Mouse (Mus musculus) retina, adult 2 months (tissue): ENCODE results near the gene Eif2b2.

Source experiments
- DNase-seq: peaks from one replicate; pipeline ENCODE4 v3.0.0-alpha.2; 2012; ENCODE audit warnings: low read depth, low spot score

Eif2b2 gene

DNA sequence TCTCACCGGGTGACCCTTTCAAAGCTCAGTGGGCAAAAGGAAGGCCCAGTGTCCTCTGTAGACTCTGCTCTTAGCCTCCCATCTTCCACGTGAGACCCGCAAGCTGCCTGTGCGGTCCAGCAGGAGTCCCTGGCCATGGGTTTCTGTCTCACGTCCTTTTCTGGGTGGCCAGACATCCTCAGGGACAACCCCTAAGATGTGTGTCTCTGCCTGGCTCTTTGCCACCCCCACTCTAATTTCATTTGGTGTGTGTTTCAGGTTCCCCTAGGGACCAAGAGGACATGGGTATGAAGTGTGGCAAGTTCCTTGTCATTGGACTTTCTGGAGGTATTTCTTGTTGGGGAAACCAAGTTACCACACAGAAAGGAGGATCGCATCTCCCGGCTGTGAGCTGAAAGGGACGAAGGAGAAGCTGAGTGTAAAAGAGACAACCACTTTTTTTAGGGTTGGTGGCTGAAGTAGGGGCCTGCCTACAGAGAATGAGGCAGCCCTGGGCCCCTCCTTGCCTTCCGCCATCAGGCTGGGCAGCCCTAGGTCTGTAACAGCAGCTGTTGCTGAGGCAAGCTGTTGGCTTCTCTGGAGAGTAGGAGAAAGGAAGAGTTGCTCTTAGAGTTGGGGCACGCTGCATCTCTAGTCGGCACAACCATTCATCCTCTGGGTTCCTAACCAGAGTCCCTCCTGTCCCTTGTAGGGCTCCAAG lies 25.2 kb upstream of the Eif2b2 start:
- no peak for DNase-seq

DNA sequence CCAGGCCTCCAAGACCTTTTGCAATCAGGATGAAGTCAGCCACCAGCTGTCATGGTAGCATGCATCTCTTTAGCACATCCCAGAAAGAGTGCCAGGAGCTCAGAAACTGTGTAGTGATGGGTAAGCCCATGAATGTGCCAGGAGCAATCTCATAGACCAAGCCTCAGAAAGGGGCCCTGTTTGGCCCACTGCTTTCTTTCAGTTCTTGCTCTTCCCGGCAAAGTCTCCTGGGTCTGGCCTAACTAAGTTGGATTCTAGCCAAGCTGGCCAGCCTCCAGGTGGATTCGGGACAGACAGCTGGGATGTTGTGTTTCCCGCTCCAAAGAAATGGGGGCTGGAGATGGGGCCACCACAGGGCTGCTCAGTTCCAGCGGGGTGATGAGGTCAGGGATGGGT lies 24.7 kb upstream of the Eif2b2 start:
- DNase-seq, result no peak

DNA sequence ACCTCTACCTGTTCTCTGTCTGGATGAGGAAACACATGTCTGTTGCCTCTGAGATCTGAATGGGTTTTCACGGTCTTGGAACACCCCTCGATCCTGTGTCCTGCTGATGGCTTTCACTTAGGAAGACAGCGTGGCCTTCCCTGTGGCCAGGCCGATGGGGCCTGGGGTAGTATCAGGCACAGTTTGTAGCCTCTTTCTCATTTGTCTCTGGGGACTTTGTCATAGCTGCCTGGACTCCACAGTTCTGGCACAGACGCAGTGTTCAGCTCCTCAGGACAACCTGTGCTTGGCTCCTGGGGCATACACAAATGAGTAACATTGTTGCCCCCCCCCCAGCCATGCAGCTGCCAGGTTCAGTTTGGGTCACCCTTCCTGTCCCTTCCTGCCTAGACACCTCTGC lies 24.2 kb upstream of the Eif2b2 start:
- DNase-seq, result no peak

DNA sequence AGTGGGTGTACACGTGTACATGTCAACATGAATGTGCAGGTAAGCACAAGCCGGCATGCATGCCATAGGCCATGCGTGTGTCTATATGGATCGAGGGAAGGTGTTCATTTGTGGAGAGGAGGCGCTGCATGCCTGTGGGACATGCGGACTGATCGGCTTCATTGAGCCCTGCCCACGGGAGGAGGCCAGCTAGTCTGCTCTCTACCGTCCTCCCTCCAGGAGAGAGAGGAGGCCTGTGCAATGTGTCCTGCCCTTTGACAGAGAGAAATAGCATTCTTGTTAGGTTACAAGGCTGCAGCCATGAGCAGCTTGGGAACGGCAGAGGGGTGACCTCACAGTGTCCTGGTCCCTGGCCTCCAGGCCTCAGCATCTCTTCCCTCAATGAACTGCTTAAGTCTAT lies 23.1 kb upstream of the Eif2b2 start:
- DNase-seq, result no peak

DNA sequence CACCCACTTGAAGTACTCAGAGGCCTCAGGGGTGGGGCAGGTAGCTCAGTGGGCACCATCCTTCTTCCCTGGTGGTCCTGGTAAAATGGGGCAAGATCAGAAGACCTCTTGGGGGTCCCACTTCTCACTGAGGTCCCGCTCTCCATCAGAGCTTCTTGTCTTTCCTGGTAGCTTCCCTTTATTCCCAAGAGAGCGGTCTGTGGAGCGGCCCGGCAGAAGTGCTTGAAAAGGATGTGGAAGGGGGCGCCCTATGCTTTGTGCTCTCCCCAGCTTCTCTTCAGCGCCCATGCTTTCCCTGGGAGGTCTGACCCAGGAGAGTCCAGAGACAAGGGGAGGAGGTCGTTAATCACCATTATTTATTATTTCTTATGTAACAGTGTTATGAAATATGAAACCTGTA lies 21.9 kb upstream of the Eif2b2 start:
- DNase-seq, result no peak

DNA sequence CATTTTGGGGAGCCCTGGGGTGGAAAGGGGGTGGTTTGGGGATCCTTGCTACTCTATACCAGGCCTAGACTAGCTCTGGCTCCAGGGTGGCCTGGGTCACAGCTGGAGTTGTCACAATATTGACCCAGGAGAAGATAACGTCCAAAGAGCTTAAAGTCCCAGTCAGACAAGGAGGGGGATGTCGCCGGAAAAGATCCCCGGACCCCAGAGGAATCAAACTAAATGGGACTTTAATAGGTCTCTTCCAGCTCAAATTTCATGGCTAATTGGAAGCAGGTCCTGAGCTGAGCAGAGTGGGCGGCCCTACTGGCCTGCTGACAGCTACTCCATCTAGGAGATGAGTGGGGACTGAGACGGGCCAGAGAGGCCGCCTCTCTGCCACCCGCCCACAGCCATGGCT lies 21.3 kb upstream of the Eif2b2 start:
- no peak for DNase-seq

DNA sequence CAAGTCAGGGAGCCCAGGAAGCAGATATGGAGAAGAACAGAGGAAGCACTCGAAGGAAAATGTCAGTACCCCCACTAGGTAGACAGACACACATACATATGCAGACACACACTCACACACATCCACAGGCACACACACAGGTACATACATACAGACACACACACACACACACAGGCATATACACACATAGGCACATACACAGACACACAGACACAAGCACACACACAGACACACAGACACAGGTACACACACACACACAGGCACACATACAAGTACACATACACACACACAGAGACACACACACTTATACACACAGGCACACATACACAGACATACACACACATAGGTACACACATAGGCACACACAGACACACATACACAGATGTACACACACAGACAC lies 19.3 kb upstream of the Eif2b2 start:
- DNase-seq, result no peak

DNA sequence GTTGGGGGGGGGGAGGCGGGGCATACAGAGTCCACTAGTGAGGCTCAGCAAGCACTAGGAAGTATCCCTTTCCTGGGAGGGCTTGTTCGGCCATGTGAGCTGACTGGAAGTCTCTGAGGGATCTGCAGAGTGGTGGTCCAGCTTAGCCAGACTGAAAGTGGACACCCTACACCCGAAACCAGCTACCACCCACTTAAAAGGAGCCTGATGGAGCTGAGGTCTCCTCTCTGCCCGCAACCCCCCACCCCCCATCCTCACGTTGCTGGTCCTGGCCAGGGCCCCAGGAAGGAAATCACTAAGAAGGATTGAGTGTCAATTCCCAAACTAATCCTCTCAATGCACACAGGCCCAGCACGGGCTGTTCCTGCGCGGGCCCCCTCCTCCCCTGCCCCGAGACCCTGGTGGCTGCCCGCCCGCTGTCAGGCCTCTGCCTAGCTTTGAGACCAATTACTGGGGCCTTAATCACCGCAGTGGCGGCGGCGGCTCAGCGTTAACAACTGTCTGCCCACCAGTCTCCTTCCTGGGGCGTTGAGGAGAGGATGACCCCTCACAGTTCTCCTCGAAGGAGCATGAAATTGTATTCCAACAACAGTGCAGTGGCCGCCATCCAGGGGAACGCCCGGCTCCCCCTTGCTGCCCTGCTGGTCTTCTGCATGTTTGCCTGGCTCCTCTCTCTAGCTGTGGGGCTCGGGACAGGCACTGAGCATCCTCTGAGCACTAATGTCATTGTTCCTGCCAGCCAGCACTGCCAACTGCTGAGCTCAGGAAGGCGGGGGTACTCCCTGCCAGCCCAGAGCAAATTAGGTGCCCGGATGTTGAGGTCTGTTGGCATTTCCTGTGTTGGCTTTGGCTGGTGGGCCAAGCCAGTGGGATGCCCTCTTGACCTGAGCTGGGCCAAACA lies 18.1 kb upstream of the Eif2b2 start:
- DNase-seq, result no peak

DNA sequence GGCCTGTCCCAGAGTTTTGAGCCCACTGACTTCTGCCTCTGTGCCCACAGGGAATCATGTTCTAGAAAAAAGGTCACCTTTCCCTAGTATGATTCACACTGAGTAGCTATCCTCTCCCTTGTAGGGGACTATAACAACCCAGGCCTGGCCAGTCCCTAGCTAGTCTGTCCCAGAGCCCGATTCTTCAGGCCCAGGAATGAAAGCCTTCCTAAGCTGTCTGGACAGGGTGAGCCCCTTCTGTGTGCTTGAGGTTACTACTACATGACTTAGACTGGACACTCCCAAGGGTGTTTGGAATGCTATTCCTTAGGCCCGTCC lies 17.5 kb upstream of the Eif2b2 start:
- DNase-seq, result no peak

DNA sequence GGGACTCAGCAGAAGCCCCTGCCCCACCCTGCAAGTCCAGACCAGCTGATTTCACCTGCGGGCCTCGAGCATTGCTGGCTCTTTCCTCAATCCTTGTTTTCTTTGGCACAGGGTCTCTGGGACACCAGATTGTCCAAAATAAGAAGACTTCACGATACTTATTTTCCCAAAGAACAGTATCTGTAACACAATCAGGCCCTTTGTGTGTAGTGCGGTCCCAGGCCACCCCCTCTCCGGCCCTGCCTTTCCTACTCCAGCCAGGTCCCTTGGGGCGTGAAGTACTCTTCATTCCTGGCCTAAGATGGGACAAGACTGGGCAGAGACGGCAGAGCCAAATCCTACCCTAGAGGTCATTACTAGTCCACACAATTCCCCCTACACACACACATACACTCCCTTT lies 17.1 kb upstream of the Eif2b2 start:
- DNase-seq, result no peak

DNA sequence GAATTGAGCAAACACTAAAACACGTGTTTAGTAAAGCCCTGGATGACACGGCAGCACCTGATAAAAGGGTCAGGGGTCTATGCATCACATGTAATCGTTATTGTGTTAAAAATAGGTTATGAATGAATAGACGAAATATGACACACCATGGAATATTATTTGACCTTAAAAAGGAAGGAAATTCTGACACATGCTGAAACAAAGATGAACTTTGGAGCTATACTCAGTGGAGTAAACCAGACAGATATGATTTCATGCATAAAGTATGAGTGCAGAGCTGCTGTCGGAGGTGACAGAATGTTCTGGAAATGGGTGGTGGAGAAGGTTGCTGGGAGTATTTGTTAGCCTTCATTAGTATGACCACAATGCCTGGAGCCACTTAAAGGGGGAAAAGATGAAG lies 15.6 kb upstream of the Eif2b2 start:
- DNase-seq, result no peak

DNA sequence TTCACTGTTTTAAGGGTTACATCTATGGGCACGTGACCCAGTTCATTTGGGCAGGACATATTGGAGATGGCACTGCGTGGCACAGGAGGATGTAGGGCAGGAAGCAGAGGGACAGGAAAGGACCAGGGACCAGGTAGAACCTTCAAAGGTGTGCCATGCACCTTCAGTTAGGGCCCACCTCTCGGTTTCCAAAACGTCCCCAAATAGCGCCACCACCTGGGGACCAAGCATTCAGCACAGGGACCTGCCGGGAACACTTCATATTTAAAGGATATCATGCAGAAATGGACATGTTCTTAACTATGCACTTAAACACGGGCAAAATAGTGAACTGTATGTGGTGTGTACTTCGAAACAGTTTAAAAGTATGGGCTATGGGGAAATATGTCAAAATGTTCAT lies 15.2 kb upstream of the Eif2b2 start:
- DNase-seq, result no peak

DNA sequence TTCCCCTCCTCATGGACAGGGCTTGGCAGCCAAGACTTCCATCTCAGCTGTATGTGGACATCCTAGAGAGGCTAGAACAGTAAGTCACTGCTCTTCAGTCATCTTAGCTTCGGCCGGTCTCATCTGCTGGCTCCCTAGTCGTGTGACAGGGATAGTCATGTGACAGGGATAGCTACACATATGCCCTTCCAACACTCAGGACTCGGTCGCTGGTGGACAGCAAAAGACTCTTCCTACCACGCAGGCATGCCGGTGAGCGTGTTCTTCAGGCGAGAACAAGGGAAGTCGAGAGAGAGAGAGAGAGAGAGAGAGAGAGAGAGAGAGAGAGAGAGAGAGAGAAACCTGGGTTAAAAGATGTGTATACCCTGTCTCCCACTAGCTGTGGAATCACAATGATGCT lies 13.9 kb upstream of the Eif2b2 start:
- no peak for DNase-seq

DNA sequence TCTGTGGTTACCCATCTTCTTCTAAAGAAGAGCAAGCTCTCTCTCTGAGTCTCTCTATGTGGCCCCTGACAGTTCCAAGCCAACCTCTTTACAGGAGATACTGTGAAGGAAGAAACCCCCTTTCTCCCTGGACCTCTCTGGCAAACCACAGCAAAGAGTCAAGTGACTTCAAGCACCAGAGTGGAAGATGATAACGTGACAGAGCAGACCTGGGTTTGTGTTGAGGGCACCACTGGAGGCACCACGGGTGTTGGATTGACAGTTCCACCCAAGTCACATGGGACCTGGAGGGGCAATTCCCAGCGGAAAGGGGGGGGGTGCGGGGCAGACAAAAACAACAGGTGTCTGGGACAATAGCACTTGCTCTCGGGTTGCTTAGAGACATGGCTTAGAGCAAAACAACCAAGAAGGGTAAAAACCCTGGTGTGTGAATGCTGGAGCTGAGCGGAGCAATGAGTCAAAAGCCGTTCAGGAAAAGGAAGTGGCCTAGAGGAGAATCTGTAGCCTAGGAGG lies 10.5 kb upstream of the Eif2b2 start:
- no peak for DNase-seq

DNA sequence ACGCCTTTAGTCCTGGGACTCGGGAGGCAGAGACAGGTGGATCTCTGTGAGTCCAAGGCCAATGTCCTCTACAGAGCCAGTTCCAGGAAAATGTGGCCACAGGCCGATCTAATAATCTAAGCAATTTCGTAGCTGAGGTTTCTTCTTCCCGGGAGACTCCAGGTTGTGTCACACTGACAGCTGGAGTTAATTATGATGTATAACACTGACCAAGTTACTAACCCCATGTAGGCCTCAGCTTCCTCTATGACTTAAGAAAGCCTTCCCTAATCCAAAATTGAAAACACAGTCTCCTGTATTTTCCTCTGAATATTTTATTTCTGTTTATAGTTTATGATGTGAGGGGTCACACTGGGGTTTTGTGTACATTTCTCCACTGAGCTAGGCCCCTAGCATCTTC lies 4.2 kb upstream of the Eif2b2 start:
- no peak for DNase-seq

DNA sequence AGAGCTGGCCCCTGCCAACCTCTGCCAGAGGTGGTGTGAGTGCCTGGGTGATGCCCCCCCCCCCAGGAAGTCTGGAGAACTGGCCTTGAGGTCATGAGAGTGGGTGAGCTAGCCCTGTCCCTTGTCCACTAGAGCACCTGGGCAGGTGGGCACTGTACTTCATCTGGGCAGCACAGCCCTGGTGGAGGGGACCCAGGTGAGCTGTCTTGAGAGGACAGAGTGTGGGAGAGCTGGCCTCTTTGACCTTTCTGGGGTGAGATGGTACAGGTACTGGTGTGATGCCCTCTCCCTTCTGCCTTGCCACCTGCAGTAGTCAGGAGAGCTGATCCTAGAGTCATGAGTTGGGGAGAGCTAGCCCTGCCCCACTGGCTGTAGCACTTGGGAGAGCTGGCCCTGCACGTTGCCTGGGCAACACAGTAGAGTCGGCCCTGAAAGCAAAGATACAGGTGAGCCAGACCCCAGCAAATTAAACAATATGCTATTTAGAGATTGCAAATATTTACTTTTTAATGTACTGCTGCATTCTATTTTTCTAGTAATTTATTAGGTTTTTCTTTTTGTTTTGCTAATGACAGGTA lies 1.5 kb upstream of the Eif2b2 start:
- no peak for DNase-seq

DNA sequence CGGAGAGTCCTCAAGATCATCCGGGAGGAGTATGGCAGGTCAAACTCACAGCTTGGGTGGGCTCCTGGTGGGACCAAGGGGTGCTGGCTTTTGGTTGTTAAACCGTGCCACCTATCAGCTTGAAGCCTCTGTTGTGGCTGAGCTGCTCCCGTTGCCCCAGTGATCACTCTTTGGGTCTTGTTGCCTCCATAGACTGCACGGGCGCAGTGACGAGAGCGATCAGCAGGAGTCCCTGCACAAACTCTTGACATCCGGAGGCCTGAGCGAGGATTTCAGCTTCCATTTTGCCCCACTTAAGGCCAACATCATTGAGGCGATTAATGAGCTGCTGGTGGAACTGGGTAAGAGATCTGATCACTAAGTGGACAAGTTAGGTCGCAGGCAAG lies 617 bp downstream of the Eif2b2 start:
- no peak for DNase-seq

DNA sequence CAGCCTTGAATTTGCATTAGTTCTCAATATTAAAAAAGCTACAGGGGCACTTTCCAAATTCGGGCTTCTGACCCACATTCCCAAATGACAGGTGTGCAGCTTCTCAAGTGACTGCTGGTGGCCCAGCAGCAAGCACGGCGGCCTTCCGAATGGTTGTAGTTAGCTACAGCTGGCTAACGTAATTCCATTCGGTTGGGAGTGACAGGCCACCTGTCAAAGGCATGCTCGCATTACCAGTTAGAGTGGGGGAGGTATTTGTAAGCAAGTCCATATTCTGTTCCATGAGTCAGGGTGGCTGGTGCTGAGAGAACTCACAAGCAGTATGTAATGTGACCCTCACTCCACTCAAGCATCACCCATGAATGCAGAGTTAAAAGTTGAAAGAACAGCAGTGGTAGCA lies 7.9 kb downstream of the Eif2b2 start:
- no peak for DNase-seq

DNA sequence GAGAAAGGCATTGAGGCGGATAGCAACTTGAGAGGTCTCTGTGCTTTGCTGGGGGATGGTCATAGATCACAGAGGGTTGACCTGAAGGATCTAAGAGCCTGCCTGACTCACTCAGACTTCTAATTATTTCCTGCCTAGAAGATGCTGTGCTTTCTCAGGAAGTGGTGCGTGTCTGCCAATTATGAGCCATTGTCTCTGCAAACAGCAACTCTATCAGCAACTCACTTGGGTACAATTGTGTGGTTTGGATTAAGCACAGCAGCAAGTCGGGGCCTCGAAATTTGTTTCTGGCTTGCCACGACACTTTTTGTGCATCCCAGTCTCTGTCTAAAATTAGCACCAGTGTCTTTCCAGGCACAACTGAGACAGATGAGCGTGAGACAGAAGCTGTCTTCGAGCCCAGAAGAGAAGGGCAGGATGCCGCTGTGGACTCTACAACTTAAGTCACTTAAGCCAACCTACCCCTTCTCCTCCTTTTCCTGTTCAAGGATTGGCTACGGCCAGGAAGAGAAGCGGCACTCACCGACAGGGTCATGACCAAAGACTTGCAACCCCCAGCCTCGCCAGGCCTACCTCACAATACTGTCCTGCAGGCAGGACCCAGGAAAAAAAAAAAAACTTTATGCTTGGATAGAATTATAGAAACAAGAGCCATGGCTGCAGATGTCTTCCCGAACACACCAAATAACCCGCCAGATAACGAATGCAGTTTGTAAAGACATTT lies 8.8 kb downstream of the Eif2b2 start:
- DNase-seq, result no peak

DNA sequence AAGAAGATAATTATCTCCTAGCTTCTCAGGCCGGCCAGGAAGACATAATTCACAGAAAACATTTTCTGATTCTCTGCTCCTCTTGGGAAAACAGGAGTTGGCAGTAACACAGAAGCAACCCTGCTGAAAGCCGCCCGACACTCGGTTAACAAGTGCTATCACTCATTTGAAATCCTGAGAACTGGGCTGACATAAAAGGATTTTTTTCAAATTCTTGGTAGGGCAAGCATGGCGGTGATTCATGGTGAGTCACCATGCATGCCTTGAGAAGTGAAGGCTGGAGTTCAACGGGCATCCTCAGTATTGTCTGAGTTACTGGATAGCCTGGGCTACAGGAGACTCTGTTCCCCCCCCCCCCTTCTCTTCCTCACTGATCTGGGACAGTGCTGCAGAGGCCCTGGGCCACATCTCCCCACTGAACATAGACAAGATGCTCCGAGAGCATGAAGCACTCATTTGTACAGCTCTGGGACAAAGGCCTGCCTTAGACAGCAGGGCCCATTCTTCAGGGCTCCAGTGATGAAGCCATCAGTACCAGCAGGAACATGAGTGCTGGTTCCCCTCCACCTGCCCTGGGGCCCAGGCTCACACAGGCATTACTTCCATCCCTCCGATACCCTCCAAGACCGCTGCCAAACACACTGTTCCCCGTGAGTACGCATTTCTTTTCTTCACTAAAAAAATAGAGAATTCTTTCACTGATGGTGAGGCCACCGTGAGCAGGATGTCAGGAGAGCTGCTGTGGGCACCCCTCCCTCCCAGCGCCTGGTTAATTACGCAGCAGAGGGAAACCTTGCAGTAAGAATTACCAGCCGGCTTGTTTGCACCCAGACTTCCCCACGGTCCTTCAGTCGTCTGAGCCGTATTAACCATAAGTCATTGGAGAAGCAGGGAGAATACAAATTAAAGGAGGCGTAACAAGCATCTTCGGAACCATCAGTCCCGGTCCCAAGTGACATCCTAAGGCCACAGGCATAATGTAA lies 14.4 kb downstream of the Eif2b2 start:
- no peak for DNase-seq

DNA sequence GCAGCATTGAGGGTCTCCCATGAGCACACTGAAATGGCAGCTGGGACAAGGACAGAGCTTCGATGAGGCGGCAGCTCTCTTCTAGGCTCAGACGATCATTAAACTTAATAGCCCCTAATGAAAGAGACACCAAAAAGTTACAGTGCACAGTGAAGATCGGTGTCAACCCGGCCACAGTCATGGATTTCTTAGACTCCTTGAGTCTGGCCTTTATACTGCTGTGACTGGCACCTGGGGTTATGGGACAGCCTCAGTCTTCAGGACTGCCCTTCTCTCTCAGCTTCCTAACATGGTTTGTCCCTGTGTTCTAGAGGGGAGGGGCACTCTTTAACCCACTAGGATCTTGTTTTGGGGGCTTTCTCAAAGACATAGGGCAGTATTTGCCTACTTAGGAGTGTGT lies 18.3 kb downstream of the Eif2b2 start:
- no peak for DNase-seq
